Mouse (Mus musculus) megakaryocyte, embryonic 14.5 days (primary cell): ENCODE data around the gene Ttc23l. TPM values are rescaled to one million over a fixed set of nuclear protein-coding genes. Genes with fewer than 3 reads are reported as not detected.

Experiments
- H3K27me3 ChIP-seq: replicated peaks from 2 replicates; pipeline ENCODE3; 2012; ENCODE audit warnings: inconsistent platforms
- H3K36me3 ChIP-seq: replicated peaks from 2 replicates; pipeline ENCODE3; 2012; ENCODE audit warnings: low read length, inconsistent platforms, mixed read lengths
- H3K4me1 ChIP-seq: 2 replicates; pipeline ENCODE4 v1.6.1; 2012; ENCODE audit warnings: inconsistent platforms
- H3K4me3 ChIP-seq: replicated peaks from 2 replicates; pipeline ENCODE3; 2012; ENCODE audit warnings: moderate library complexity, mild to moderate bottlenecking, inconsistent platforms
- H3K9me3 ChIP-seq: 2 replicates; pipeline ENCODE4 v1.6.1; 2012; ENCODE audit warnings: inconsistent platforms
- FLI1 ChIP-seq: IDR thresholded peaks from 2 replicates; pipeline ENCODE4 v1.6.1; 2012; ENCODE audit warnings: low read length, inconsistent platforms, mixed read lengths
- GATA1 ChIP-seq: IDR thresholded peaks from 3 replicates; pipeline ENCODE4 v1.6.1; 2012; ENCODE audit warnings: mixed read lengths, low read length, inconsistent platforms, borderline replicate concordance
- polyA plus RNA-seq: library from polyadenylated mRNA; stranded (reverse); fragments of >175 nt; gene quantifications from 2 replicates; pipeline ENCODE4 v1.2.3, GENCODE M21; 2012; ENCODE audit warnings: low replicate concordance; ENCODE audit not compliant: insufficient read depth

The Ttc23l gene
- not detected in 2 replicates for polyA plus RNA-seq

DNA sequence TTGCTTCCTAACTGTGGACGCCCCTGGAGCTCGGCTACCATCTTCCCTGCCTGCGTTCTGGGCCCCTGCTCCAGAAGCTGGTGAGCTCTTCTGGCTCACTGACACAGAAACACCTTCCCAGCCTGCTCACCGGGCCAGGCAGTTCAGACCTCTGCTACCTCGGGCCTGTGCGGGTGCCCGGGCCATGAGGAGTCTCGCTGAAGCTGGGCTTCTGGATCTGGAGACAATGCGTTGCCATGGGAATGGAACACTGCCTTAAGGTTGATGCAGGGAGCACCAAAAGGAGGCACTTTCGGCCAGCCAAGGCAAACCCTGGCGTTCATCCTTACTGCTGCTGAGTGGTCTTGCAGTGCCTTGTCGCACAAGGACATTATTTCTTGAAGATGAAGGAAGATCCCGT is at the start of gene Ttc23l:
Ttc23l (minus strand) TSS at position 204 of the 400 bp plus-strand sequence.
- Histone ChIP-seq H3K9me3 (0 out of 2 replicates have a peak, but pooled peaks cover 5% of the 10 kb centered on the region), H3K27me3 (peaks cover 2% of the 10 kb centered on the region), H3K4me1 (no peaks in the 10 kb centered on the region), H3K4me3 (no peak within 1 kb of the TSS), H3K36me3 (no peaks in the 10 kb centered on the region)
- no peak for TF ChIP-seq GATA1
- TF ChIP-seq FLI1: no peak

DNA sequence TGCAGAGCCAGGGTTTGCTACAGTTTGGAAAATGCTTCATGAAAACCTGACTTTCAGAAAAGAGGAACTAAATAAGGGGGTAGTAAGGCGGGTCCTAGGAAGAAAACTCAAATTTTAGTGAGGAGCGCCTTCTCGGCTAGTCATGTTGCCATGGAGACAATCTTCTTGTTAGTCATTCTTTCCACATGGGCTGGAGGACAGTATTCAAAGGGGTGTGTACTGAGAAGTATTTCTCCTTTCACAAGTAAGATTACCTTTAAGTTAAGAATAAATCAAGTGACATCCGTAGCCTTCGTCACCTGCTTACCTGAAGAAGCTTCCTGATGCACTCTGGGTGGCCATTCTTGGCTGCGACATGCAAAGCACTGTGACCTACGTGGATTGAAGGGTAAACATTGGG is 40.9 kb upstream of the Ttc23l start:
- TF ChIP-seq FLI1: no peak
- TF ChIP-seq GATA1: no peak
- H3K36me3 ChIP-seq: peaks cover 31% of the 10 kb centered on the region
- H3K9me3 ChIP-seq: peaks cover 6% of the 10 kb centered on the region; the same call in 1 of the 2 replicates
- no peak overlapping the region for H3K4me3 ChIP-seq
- H3K4me1 ChIP-seq: peaks cover 18% of the 10 kb centered on the region
- no peaks in the 10 kb centered on the region for H3K27me3 ChIP-seq

DNA sequence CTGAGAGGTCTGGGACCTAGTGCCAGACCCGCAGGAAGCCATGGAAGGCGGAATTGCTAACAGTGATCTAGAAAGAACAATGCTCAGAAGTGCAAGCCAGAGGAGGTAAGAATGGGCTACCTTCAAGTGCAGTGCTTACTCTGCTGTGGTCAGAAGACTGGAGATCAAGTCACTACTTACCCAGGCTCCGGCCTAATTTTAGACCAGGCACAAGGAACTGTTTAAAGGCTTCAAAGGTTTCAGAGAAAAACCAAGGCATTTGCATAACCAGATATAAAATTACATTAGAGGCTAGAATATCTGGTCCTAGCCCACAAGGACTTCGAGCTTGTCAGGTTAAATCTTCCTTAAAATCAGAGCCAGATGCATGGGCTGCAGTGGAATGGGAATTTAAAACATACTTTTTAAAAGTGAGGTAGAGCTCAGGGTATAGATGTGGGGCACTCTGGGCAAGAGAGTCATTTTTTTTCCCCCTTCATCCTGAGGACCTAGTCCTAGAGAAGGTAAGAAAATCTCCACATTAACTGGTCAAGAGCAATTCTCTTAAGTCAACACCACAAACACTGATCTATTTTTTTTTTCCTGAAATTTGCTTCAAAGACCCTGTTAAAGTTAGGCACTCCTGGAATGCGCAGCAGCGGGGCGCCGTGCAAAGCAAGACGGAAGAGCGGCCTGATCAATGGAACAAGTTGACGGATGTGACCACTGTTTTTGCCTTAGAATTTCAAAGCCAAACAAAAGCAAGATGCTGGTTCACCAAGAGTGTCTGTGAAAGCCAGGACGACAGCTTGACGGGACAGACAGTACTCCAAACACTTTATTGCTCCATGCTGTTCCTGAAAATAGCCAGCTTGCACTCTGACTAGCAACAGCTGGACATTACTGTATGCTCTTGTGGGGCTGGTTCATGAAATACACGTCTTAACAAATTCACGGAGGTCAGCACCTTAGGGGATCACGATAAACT is 40.1 kb upstream of the Ttc23l start:
- Histone ChIP-seq H3K4me3 (no peak overlapping the region), H3K36me3 (peaks cover 27% of the 10 kb centered on the region), H3K9me3 (no peaks in the 10 kb centered on the region), H3K27me3 (no peaks in the 10 kb centered on the region), H3K4me1 (peaks cover 18% of the 10 kb centered on the region)
- TF ChIP-seq FLI1: no peak
- TF ChIP-seq GATA1: no peak

DNA sequence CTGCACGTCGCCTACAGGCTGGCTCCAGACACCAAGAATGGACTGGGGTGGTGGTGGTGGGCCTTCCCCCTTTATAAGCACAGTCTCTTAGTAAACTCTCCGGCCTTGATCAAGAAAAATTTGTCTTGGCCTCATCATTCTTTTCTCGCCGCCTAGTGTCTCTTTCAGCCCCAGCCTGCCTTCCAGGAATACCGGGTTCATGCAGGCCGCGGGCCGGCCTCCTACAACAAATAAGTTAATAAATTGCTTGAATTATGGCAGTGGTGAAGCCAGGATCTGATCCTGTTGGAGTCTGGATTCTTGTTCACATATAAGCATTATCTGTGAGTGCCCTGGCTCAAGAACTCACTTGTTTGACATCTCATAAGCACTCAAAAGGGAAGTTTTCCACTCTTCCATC is 38.4 kb upstream of the Ttc23l start:
- Histone ChIP-seq H3K4me1 (peaks cover 18% of the 10 kb centered on the region), H3K36me3 (peaks cover 32% of the 10 kb centered on the region), H3K4me3 (no peak overlapping the region), H3K27me3 (no peaks in the 10 kb centered on the region), H3K9me3 (no peaks in the 10 kb centered on the region)
- TF ChIP-seq GATA1 (no peak), FLI1 (no peak)

DNA sequence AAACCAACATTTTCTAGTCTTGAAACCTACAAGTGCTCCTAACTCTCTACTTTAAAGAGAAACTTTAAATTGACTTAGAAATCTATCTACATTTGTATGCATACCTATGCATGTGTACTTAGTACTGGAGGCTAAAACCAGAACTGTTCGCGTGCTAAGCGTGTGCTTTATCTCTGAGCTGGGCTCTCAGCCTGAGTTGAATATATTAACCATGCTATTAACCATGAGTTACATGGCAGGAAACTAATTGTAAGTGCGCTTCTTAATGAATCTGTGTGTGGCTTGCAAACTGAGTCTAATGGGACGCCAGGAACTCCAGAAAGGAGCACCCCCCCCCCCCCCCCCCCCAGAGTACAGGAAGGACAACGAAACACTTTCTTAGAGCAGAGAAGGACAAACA is 36.9 kb upstream of the Ttc23l start:
- no peak for TF ChIP-seq GATA1
- no peak for TF ChIP-seq FLI1
- Histone ChIP-seq H3K4me1 (peaks cover 18% of the 10 kb centered on the region), H3K9me3 (no peaks in the 10 kb centered on the region), H3K36me3 (peaks cover 32% of the 10 kb centered on the region), H3K27me3 (no peaks in the 10 kb centered on the region), H3K4me3 (no peak overlapping the region)

DNA sequence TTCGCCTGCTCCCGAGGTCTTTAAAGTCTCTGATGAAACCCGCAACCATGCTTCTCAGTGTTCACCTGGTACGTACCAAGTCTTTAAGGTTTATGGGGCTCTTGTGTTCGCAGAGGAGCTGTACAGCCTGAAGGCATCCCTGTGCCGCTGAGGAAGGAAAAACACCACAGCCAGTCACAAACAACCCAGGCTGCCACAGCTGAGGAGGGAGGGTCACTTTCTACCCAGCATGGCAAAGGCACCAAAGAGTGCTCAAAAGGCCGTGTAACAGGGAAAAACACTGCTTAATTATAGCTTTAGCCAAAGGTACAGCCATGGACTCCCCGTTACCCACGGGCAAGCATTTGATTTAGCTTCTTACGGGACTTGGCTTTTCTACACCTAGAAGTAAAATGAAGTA is 36.4 kb upstream of the Ttc23l start:
- Histone ChIP-seq H3K4me1 (peaks cover 18% of the 10 kb centered on the region), H3K27me3 (no peaks in the 10 kb centered on the region), H3K4me3 (no peak overlapping the region), H3K36me3 (peaks cover 32% of the 10 kb centered on the region), H3K9me3 (no peaks in the 10 kb centered on the region)
- TF ChIP-seq FLI1 (no peak), GATA1 (no peak)

DNA sequence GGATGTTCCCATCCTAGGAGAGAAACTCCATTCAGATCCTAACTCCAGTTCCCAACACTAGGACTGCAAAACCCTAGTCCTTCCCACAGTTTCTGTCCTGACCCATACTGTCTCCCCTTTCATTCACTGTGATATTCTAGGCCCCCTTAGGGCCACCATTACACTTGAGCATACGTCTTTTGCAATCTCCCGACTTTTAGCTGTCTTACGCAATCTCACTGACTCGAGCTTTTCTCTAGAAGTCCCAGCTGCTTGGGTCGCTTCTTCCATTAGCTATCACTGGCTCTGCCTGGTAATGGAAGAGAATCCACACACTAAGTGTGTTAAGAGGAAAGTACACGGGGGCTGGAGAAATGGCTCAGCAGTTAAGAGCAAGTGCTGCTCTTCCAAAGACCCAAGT is 34.6 kb upstream of the Ttc23l start:
- TF ChIP-seq GATA1 (no peak), FLI1 (no peak)
- Histone ChIP-seq H3K4me3 (no peak overlapping the region), H3K4me1 (peaks cover 3% of the 10 kb centered on the region; the same call in 1 of the 2 replicates), H3K27me3 (no peaks in the 10 kb centered on the region), H3K9me3 (no peaks in the 10 kb centered on the region), H3K36me3 (peaks cover 40% of the 10 kb centered on the region)

DNA sequence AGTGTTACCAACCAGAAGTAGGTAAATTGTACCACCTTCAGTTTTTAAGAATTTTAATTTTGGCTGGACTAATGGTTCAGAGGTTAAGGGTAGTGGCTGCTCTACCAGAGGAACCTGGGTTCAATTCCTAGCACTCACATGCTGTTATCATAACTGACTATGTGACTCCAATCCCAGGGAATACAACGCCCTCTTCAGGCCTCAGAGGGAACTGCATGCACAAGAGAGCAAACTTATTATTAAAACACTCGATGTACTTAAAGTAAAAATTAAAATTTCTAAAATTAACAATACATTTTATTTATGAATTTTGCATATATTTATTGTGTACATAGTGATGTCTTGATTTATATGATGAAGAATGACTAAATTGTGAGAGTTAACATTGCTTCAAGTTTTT is 28.1 kb upstream of the Ttc23l start:
- no peak for TF ChIP-seq GATA1
- no peak for TF ChIP-seq FLI1
- no peaks in the 10 kb centered on the region for H3K9me3 ChIP-seq
- H3K4me3 ChIP-seq: no peak overlapping the region
- no peaks in the 10 kb centered on the region for H3K27me3 ChIP-seq
- H3K36me3 ChIP-seq: peaks cover 45% of the 10 kb centered on the region
- H3K4me1 ChIP-seq: no peaks in the 10 kb centered on the region

DNA sequence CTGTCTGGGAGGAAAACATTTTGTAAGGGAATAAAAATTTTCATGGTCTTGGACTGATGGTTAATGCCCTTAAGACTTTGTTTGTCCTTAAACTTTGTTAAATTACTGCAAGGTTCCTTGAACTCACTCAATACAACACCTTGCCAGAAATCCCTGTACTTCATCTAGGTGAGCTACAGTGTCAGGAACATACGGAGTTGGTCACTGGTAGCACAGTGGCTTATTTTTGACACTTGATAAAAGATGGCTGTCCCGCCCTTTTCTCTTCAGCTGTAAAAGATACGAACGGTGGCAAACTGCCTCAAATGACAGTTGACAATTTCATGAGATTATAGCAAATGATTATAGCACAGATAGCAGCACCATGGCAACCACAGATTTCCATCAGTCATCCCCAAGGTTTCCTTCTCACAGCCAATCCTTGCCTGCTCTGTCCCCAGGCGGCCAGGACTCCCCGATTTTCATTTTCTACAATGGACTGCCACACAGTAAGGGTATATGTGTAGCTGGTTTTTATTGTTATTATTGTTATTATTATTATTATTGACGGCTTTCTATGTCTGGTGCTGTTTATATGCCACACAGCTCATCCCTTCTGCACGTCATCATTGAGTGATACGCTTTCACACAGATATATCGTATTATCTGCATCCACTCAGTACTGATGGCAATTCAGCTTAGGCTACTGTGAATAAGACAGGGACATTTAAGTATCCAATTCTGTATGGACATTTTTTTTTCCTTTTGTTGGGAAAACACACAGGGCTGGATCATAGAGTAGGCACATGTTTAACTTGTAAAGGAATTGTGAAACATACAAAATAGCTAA is 26.1 kb upstream of the Ttc23l start:
- no peak for TF ChIP-seq FLI1
- no peak for TF ChIP-seq GATA1
- Histone ChIP-seq H3K4me1 (no peaks in the 10 kb centered on the region), H3K36me3 (peaks cover 42% of the 10 kb centered on the region), H3K4me3 (no peak overlapping the region), H3K9me3 (no peaks in the 10 kb centered on the region), H3K27me3 (no peaks in the 10 kb centered on the region)

DNA sequence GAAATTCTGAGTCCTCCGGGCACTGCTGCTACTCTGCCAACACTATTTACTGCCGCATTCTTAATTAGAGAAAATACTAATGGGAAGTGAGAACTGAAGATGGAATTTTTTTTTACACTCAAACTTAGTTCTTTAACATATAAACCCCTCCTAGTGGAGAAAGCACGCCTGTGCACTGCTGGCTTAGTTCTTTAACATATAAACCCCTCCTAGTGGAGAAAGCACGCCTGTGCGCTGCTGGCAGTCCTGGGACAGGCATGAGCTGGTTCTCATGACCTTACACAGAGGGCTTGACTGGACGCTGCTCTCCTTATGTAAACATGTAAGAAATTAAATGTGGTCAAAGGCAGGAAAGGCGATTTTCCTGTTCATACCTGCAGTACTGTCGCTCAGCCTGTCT is 24.9 kb upstream of the Ttc23l start:
- Histone ChIP-seq H3K4me1 (no peaks in the 10 kb centered on the region), H3K27me3 (no peaks in the 10 kb centered on the region), H3K4me3 (no peak overlapping the region), H3K9me3 (no peaks in the 10 kb centered on the region), H3K36me3 (peaks cover 44% of the 10 kb centered on the region)
- TF ChIP-seq FLI1 (no peak), GATA1 (no peak)
